Mouse (Mus musculus): Measurements from ENCODE around the gene Ankfy1.
"Not testable (repeated sequence)": the region's sequence is repeated elsewhere in the genome, so short reads cannot be mapped to it uniquely, and the experiment has no call there.

Gene Ankfy1

DNA sequence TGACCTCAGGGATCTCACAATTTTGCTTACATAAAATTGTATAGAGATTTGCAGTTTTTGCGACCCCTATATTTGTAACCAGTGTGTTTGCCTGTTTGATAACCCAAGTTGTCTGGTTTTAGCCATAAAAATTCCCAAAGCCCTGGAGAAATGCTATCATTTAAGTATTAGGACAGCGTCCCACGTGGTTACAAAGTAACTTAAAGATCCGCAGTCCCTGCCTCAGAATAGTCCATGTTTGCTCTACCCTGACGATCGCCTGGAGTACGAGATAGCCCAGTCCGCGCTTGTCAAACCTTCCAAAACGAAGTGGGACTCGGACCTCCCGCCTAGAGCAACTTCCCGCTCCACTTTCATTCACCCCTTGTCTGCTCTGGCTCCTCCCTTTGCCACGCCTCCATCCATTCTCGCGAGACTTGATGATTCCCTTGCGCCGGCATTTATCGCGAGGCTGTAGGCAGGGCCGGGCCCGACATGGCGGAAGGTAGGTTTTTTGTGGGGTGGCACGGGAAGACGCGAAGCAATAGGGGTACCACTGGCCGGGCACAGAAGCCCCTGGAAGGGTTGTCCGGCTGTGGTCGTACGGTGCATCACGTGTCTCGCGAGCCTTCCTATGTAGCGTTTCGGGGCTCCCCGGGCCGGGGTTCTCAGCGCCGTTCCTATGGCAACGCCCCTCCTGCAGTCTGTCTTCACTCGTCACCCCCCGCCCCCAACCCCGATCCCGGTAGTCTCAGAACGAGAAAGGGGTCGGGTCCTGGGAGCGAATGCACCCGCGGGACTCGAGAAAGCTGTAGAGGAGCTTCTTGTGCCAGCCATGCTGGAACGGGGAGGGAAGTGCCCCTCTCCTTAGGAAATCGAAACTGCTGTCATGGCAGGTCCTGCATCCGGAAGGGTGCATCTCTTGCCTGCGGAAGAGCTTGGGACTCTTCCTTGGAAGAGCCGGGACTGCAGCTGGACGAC, at the start of gene Ankfy1:
Ankfy1 (plus strand) TSS at position 456 of the 960 bp plus-strand sequence.
- peak; percentile 88 to 92 for DNase-seq (ENCODE audit: low spot score in 2 of 2)

DNA sequence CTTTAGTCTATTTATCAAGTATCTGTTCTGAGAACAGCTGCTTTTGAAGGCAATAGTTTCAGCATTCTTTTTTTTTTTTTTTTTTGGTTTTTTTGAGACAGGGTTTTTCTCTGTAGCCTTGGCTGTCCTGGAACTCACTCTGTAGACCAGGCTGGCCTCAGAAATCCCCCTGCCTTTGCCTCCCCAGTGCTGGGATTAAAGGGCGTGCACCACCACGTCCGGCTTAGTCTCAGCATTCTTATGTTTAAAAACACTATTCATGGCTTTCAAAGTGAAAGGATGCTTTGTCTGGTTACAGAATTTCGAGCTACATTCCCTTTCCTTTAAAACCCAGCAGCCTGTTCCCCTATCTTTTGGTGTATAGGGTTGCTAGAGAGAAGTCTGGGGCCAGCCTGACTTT, 47.1 kb upstream of the Ankfy1 start:
- DNase-seq (ENCODE audit: low spot score in 2 of 2), result no peak

DNA sequence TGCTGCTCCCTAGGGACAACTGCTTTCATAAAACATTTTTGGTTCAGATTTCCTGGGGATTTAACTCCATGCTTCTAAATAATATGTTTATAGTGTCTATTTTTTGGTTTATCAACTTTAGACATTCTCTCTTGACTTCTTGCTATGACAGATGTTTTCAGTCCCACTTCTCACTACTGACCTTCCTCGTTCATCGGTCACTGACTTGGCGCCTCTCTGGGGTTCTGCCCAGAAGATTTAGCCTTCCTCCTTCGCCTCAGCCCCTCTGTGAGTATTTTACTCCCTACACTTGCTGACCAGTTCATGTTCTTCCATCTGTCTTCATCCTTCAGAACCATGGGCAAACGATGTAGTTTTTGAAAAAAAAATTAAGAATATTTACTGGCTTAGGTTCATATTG, 44.4 kb upstream of the Ankfy1 start:
- DNase-seq (ENCODE audit: low spot score in 2 of 2), result no peak

DNA sequence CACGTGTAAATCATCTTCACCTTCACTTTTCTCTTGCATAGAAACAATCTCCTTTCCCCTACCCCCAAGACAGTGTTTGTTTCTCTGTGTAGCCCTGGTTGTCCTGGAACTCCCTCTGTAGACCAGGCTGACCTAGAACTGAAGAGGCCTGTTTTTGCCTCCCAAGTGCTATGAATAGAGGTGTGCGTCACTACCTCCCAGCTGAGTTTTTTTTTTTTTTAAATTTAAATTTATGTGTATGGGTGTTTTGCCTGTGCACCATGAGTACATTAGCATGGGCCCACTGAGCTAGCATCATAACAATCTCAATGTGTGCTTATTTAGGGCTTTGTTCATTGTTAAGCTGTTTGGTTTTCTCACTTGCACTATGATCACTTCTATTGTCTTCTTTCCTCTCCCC, 39.5 kb upstream of the Ankfy1 start:
- peak in 1 of 2 experiments; percentile 5 for DNase-seq (ENCODE audit: low spot score in 2 of 2)

DNA sequence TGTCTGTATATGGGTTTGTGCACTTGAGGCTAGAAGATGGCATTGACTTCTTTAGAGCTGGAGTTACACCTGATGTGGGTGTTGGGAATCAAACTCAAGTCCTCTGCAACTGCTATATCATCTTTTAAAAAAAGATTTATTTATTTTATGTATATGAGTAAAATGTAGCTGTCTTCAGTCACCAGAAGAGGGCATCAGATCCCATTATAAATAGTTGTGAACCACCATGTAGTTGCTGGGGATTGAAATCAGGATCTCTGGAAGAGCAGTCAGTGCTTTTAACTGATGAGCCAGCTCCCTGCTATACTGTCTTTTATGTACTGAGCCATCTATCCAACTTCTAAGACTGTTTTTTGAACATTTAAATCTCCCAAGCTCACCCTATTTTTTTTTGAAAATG, 29.9 kb upstream of the Ankfy1 start:
- no peak for DNase-seq (ENCODE audit: low spot score in 2 of 2)

DNA sequence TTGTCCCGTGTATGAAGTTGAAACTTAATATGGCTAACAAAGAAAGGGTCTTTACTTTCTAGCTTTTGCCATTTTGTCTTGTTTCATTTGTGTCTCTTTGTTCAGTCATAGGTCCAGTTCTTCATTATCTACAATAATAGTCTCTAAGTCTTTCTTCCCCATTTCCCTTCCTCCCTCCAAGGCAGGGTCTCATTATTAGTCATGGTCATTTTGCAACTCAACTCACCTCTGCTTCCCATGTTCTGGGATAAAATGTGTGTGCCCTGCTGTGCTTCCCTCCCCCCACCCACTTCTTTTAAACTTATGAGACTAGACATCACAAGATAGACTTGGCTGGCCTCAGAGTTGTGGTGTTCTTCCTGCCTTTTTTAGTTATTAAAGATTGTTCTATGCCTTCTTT, 29.4 kb upstream of the Ankfy1 start:
- no peak for DNase-seq (ENCODE audit: low spot score in 2 of 2)

DNA sequence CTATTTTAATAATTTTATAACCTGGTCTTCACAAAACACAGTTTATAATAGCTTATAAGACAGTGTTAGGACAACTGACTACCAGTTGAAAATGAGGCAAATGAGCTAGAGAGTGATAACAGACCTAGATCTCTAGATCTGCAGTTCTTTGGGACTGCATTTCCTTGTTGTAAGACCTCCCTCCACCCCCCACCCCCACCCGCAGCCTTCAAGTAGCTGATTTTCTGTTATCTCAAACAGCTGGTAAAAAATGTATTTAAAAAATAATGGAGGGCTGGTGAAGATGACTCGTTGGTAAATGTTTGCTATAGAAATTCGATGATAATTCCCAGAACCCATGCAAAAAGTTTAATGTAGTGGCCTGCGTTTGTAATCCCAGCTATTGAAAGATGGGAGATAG, 25.2 kb upstream of the Ankfy1 start:
- no peak for DNase-seq (ENCODE audit: low spot score in 2 of 2)

DNA sequence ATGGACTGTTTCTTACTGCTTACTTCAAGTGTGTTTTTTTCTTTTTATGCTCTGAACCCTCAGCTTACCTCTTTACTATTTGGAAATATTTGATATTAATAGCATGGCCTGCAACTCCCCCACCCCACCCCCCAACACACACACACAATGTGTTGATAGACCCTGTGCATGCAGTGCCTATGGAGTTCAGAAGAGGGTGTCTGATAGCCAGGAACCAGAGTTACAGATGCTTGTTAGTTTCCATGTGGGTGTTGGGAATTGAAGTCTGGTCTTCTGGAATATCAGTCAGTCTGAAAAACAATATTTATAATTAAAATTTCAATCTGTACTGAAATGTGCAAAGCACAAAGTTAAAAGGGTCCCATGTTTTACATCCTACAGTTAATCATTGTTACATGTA, 19.2 kb upstream of the Ankfy1 start:
- DNase-seq (ENCODE audit: low spot score in 2 of 2), result no peak

DNA sequence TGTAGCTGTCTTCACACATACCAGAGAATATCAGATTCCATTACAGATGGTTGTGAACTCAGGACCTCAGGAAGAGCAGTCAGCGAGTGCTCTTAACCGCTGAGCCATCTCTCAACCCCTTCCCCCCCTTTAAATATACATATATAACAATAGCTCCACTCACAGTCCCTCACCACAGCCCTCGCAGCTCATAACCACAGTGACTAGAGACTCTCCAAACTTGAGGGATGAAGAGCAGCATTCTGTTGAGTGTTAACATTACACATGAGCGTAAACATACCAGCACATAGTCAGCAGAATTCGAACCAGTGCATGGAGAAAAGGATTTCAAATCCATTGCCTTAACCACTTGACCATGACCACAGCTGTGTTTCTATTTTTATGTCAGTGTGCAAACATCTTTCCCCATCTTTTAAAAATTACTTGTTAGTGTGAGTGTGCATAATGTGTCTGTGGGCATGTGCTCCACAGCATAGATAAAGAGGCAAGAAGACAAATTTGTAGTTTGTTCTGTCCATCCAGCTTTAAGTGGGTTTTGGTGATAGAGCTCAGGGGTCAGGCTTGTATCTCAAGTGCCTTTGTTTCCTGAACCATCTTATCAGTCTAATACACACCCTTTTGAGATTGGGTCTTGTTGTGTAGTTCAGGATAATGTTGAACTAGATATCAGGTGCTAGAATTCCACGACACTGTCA, 18.4 kb upstream of the Ankfy1 start:
- no peak for DNase-seq (ENCODE audit: low spot score in 2 of 2)

DNA sequence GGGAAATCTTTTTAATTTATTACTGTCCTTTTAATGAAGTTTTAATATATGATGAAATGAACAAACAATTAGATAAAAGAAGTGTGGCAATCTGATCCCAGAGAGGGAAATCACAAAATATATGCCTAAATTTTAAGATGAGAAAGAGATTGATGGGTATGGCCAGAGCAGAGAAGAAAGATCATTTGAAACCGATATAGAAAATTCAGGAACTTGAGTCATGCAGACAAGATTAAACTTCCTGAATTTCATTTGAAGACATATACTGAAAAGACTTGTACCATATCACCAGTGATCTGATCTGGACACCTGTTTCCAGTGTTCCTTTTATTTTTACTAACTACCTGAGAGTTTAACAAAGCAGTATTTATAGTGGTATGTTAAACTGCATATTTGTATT, 17.4 kb upstream of the Ankfy1 start:
- no peak for DNase-seq (ENCODE audit: low spot score in 2 of 2)

DNA sequence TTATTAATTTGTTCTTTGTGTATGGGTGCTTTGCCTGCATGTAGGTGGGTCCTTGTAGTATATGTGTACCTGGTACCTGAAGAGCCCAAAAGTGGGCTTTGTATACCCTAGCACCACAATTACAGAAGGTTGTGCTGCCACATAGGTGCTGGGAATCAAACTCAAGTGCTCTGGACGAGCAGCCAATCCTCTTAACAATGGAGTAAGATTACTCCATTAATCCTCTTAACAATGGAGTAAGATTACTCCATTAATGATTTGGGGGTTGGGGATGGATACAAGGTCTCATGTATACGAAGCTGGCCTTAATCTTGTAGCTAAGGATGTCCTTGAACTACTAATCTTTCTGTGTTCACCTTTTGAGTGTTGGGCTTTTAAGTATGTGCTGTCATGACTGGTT, 14.5 kb upstream of the Ankfy1 start:
- no peak for DNase-seq (ENCODE audit: low spot score in 2 of 2)

DNA sequence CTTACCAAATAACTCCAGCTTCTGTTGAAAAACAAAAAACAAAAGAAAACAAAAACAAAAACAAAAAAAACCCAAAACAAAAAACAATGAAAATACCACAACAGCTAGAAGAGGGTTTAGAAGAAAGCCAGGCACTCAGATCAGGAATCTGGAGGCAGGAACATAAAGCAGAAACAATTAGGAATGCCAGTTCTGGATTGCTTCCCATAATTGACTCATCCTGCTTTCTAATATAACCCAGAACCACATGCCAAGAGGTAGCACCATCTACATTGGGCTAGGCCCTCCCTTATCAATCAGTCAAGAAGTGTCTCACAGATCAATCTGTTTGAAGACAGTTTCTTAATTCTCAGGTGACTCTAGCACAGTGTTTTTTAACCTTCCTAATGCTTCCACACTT, 9.1 kb upstream of the Ankfy1 start:
- no peak for DNase-seq (ENCODE audit: low spot score in 2 of 2)

DNA sequence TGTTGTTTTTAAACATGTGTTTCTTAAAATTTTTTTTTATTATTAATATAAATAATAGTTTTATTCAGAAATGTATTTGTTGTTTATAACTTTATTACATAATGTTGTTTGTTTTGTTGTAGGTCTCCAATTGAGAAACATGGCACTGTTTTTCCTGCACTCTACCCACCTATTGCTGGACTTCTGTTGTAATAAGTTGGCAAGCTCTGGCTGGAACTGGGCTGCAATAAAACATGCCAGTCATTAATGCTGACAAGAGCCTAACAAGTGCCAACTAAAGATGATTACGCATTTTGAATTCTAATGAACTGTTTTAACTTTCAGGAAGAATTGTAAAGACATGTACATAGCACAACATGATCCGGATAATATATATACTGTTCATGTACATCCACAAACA, 6.4 kb upstream of the Ankfy1 start:
- no peak for DNase-seq (ENCODE audit: low spot score in 2 of 2)

DNA sequence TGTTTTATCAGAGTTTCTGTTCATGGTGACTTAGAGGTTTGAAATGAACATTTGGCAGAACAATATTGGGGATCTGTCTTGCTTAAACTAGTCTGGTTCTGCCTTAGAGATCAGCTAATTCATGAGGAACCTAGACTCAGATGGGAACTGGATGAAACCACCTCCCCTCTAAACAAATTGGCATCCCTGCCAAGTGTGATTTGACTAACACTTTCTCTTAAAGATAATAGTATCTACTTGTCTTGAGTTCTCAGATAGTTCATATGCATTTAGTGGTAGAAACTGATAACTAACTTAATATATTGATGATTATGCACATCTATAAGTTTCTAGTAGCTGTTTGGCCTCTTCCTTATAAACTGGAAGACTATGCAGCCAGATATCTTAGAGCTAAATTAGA, 3.1 kb upstream of the Ankfy1 start:
- DNase-seq (ENCODE audit: low spot score in 2 of 2), result no peak

DNA sequence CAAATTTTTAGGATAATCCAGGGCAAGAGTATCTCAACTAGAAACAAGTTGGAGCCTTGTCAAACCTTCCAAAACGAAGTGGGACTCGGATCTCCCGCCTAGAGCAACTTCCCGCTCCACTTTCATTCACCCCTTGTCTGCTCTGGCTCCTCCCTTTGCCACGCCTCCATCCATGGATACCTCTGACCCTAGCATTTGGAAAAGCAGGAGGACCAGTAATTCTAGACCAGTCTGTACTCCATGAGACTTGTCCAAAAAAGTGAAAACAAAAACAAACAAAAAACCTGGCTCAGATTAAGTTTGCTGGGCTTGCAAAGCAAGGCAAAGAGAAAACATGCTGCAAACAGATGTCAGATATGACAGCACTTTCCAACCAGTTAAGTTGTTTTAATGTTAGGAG, 1.6 kb upstream of the Ankfy1 start:
- DNase-seq (ENCODE audit: low spot score in 2 of 2), result no peak

DNA sequence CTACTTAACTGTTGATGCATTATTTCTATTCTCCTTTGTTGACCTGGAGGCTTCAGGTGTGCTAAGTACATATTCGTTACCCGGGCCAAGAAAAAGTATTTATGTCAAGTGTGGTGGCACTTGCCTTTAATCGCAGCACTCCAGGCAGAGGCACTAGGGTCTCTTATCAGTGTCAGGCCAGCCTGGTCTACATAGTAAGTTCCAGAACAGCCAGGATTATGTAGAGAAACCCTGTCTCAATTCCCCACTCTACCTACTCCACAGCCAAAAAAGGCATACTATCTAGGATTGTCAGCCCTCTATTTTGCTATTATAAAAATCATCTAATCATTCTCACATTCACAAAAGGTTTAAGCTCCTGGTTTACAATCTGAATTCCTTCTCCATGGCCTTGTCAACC, 691 bp upstream of the Ankfy1 start:
- no peak for DNase-seq (ENCODE audit: low spot score in 2 of 2)

DNA sequence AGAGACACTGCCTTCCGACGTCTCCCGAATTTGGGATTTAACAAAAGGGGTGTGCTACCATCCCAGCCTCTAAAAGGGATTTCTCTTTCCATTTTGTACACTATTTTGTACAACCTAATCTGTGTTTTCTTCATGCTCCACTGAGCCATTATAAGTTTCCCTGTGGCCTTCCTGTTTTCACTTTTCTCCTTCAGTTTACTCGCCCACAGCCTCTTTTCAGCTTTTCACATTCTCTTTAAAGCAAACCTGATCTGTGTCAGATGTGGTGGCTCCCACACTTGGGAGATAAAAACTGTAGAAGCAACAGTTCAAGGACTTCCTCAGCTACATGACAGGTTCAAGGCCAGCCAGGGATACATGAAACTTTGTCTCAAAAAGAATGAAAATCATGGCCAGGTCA, 2.5 kb downstream of the Ankfy1 start:
- no peak for DNase-seq (ENCODE audit: low spot score in 2 of 2)

DNA sequence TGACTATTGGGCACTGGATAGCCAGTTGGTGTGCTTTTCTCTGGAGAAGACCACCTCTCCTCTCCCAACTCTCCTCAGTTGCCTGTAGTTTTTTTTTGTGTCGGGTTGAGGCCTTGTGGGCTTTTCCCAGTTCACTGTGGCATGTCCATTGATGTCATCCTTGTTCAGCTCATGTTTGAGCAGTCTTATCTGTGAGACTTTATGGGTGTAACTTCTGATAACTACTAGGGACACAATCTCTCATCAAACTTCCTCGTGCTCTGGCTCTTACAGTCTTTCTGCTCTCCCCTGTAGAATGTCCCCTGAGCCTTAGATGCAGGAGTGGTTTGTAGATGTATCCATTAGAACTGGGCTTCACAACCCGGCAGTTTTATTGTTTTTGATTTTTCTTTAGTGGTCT, 5.2 kb downstream of the Ankfy1 start:
- DNase-seq (ENCODE audit: low spot score in 2 of 2), result no peak

DNA sequence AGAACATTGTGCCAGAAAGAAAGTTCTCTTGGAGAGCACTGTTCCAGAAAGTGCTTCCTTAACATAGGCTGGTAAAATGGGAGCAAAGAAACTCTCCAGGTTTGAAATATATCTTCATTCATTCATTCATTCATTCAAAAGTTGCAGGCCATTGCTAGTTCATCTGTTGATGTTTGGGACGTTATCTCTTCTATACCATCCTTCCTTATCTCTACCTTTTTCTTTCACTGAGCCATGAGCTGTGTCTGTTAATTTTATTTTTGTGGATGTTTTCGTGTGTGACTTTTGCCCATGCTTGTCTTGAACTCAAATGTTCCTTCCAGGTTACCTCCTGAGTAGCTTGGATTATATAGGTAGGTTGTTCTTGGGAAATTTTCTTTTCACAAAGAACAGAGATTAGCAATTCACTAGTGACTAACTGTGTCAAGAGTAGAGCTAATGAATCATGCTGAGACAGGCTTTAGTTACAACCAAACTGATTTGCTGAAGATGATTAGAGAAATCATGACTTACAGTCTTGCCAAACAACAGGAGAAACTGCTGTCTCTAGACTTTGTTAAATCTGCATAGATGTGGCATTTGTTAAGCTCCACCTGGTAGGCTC, 6.7 kb downstream of the Ankfy1 start:
- no peak for DNase-seq (ENCODE audit: low spot score in 2 of 2)

DNA sequence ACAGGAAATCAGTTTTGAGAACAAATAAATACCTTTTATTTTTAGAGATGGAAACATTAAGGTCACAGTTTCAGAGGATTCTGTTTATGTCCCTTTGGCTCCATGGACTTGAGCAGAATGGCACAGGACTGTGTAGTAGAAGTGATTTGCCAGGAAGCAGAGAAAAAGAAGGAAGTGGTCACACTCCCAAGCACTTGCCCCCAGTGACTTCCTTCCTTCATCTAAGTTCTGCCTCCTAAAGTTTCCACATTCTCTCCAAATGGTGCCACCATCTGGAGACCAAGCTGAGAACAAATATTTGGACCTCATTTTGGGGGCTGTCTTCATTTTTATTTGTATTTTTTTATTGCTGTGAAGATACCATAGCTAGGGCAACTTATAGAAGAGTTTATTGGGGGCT, 7.5 kb downstream of the Ankfy1 start:
- DNase-seq (ENCODE audit: low spot score in 2 of 2), result no peak

DNA sequence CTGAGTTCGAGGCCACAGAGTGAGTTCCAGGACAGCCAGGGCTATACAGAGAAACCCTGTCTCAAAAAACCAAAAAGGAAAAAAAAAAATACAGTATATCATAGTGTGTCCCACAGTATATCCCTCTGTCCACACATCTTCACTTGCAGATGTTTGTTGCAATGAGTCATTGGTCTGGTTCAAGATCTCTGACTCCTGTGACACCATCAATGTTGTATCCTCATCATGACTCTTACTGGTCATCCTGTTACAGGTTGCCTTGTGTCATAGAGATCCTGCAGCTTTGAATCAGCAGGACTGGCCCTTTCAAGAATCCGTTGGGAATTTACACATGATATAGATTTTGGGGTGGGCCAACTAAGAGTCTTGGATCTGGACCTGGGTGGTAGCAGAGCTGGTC, 15.3 kb downstream of the Ankfy1 start:
- not testable (repeated sequence) for DNase-seq (ENCODE audit: low spot score in 2 of 2)

DNA sequence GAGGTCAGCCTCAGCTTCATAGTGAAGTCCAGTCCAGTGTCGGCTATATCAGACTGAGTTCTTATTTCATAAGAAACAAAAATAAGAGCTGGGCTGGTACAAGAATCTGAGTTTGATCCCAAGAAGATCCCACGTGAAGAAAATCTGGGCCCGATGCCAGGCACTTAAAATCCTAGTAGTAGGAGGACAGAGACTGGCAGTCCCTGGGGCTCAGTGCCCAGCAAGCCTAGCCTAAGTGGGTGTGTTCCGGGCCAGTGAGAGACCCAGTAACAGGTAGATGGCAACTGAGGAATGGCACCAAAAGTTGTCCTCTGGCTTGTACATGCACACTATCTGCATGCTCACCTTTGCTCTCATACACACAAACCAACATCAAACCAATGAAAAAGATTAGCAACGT, 22.9 kb downstream of the Ankfy1 start:
- peak; percentile 60 to 65 for DNase-seq (ENCODE audit: low spot score in 2 of 2)

DNA sequence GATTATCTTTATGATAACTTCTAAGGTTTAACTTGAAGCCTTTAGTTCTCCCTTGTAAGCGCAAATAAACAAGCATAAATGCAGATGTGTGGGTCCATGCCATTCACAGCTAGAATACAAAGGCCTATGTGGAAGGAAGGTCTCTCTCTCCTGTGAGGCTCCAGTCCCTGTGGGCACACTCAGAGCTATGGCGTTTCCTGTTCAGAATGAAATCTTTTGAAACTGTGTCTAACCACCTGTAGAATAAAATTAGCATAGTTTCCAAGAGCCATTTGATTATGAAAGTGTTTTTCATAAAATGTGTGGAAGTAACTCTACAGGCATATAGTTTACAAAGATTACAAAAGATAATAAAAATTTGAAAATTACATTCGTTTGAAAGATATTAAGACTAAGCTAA, 28.4 kb downstream of the Ankfy1 start:
- no peak for DNase-seq (ENCODE audit: low spot score in 2 of 2)
